Mouse (Mus musculus): ENCODE measurements around the gene Rb1. TPM values are rescaled to one million over a fixed set of nuclear protein-coding genes. Genes with fewer than 3 reads are reported as not detected.

Gene Rb1
- polyA plus RNA-seq, 1 experiment from 2014 or later, result 46.0 TPM

DNA sequence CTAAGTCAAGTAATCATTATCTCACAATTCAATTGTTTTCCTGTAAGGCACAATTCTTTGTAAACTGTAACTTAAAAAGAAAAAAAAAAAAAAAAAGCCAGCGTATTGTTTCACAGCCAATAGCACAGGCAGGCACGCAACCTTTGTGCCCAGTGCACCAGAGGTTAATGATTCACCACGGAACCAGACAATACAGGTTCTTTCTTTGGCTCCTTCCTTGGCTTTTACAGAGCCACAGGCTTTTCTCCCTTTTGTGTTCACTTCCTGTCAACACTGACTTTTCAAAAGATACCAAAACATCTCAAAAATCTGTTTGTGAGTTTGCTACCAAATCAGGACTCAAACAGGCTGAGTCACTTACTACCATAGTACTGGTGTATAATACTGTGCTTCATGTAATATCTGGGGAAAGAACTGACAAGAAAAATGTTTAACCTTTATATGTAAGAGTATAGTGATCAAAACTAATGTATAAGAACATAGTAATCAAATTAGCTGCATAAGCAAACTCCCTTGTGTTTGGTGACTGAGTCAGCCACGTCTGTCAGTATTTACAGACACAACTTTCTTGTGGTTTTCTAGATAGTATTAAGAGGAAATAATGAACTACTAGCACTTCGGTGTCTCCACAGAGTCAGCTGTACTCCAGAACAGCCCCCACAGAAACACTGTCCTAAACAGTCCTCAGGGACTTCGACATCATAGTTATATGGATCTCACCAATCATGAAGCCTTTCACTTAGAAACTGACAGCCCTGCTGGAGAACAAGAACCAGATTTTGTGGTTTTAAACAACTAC lies 72.0 kb downstream of the Rb1 start:
- 21% methylated on average over 6 of the region's 6 CpGs for WGBS

DNA sequence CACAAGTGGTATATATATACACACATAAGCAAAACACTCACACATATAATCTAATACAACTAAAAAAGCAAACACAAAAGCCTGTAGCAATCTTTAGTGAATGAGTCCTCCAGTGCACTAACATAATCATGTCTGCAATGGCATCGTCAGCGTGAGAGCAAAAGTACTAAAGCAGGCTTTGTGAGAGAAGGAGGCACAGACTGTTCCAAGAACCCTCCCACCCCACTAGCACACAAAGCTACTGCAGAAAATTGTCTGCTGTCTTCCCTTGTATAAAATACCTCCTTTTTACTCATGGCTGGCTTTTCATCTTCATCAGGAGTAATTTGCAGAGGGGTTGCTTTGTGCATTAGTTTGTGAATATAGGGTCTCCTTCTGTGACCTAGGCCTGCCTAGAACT lies 73.3 kb downstream of the Rb1 start:
- H3K4me1 ChIP-seq, result peaks cover 4% of the 10 kb centered on the region
- WGBS, result 31% methylated on average over 2 of the region's 2 CpGs
- no peaks in the 10 kb centered on the region for H3K27me3 ChIP-seq (replicated peaks)
- H3K9me3 ChIP-seq, result no peaks in the 10 kb centered on the region
- no peak overlapping the region for H3K9ac ChIP-seq
- no peak overlapping the region for H3K4me3 ChIP-seq
- H3K36me3 ChIP-seq, result no peaks in the 10 kb centered on the region
- no peak for ATAC-seq (ENCODE audit: low FRiP score, low read depth)
- no peak overlapping the region for H3K4me2 ChIP-seq (replicated peaks)
- H3K27ac ChIP-seq, result no peak overlapping the region

More for the DNA sequence above, 72.0 kb downstream of the Rb1 start:
- ATAC-seq (ENCODE audit: low FRiP score, low read depth), result no peak
- Histone ChIP-seq H3K27me3 (replicated peaks) (no peaks in the 10 kb centered on the region), H3K4me1 (peaks cover 4% of the 10 kb centered on the region), H3K36me3 (no peaks in the 10 kb centered on the region), H3K4me3 (no peak overlapping the region), H3K4me2 (replicated peaks) (no peak overlapping the region), H3K27ac (no peak overlapping the region), H3K9ac (no peak overlapping the region), H3K9me3 (no peaks in the 10 kb centered on the region)

GRCm38 (mm10) chr14:73250056-73250455 lies 75.6 kb downstream of the Rb1 start:
- H3K9ac ChIP-seq, result no peak overlapping the region
- WGBS, result 94% methylated on average over 2 of the region's 2 CpGs
- H3K9me3 ChIP-seq, result no peaks in the 10 kb centered on the region
- no peak for ATAC-seq (ENCODE audit: low FRiP score, low read depth)
- no peak overlapping the region for H3K4me3 ChIP-seq
- H3K27ac ChIP-seq, result no peak overlapping the region
- H3K36me3 ChIP-seq, result no peaks in the 10 kb centered on the region
- no peaks in the 10 kb centered on the region for H3K27me3 ChIP-seq (replicated peaks)
- H3K4me1 ChIP-seq, result peaks cover 4% of the 10 kb centered on the region
- no peak overlapping the region for H3K4me2 ChIP-seq (replicated peaks)

- Histone ChIP-seq H3K27me3 (replicated peaks) (no peaks in the 10 kb centered on the region), H3K4me2 (replicated peaks) (no peak overlapping the region), H3K27ac (no peak overlapping the region), H3K4me1 (no peaks in the 10 kb centered on the region), H3K36me3 (peaks cover 4% of the 10 kb centered on the region), H3K4me3 (no peak overlapping the region), H3K9me3 (no peaks in the 10 kb centered on the region), H3K9ac (no peak overlapping the region)
- no peak for ATAC-seq (ENCODE audit: low FRiP score, low read depth)
- 95% methylated on average over 2 of the region's 2 CpGs for WGBS
These were observed 81.5 kb downstream of the Rb1 start for GRCm38 (mm10) chr14:73244061-73244597.

- Histone ChIP-seq H3K9me3 (no peaks in the 10 kb centered on the region), H3K4me3 (no peak overlapping the region), H3K27me3 (replicated peaks) (no peaks in the 10 kb centered on the region), H3K4me1 (peaks cover 10% of the 10 kb centered on the region; the same call in 1 of the 2 replicates), H3K4me2 (replicated peaks) (no peak overlapping the region; the same call in 1 of the 2 replicates), H3K27ac (no peak overlapping the region), H3K36me3 (peaks cover 4% of the 10 kb centered on the region), H3K9ac (no peak overlapping the region)
- ATAC-seq (ENCODE audit: low FRiP score, low read depth), result no peak
- WGBS, result 50% methylated on average over 3 of the region's 3 CpGs
These were observed 85.8 kb downstream of the Rb1 start for GRCm38 (mm10) chr14:73239857-73240256.

DNA sequence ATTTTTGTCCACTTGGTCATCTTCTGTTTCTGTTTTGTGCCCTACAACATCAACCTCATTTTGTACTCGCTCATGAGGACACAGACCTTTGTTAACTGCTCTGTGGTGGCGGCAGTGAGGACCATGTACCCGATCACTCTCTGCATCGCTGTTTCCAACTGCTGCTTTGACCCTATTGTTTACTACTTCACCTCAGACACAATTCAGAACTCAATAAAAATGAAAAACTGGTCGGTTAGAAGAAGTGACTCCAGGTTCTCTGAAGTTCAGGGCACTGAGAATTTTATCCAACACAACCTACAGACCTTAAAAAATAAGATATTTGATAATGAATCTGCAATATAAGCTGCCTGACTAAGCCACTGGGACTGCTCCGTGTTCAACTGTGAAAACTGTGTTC lies 86.3 kb downstream of the Rb1 start:
- peak overlapping the region; percentile 50 for H3K4me3 ChIP-seq
- H3K9me3 ChIP-seq, result no peaks in the 10 kb centered on the region
- no peaks in the 10 kb centered on the region for H3K27me3 ChIP-seq (replicated peaks)
- WGBS, result 0% methylated on average over 6 of the region's 6 CpGs
- H3K27ac ChIP-seq, result no peak overlapping the region; the same call in 1 of the 2 replicates
- peaks cover 15% of the 10 kb centered on the region for H3K4me1 ChIP-seq
- peaks cover 4% of the 10 kb centered on the region for H3K36me3 ChIP-seq
- no peak for ATAC-seq (ENCODE audit: low FRiP score, low read depth)
- H3K9ac ChIP-seq, result peak overlapping the region; percentile 64
- H3K4me2 ChIP-seq (replicated peaks), result peak overlapping the region; percentile 60

DNA sequence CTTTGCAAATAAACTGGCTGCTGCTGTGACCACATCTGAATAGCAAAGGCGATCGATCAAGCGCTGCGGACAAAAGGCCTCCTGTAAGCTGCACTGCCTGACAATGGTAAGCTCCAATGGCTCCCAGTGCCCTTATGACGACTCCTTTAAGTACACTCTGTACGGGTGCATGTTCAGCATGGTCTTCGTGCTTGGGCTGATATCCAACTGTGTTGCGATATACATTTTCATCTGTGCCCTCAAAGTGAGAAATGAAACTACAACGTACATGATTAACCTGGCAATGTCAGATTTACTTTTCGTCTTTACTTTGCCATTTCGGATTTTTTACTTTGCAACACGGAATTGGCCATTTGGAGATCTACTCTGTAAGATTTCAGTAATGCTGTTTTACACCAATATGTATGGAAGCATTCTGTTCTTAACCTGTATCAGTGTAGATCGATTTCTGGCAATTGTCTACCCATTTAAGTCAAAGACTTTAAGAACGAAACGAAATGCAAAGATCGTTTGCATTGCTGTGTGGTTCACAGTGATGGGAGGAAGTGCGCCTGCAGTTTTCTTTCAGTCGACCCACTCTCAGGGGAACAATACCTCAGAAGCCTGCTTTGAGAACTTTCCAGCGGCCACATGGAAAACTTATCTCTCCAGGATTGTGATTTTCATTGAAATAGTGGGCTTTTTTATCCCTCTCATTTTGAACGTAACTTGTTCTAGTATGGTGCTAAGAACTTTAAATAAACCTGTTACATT lies 86.9 kb downstream of the Rb1 start:
- Histone ChIP-seq H3K4me2 (replicated peaks) (peak overlapping the region; percentile 60), H3K27me3 (replicated peaks) (no peaks in the 10 kb centered on the region), H3K9me3 (no peaks in the 10 kb centered on the region), H3K27ac (peak overlapping the region; percentile 81), H3K36me3 (peaks cover 4% of the 10 kb centered on the region), H3K4me1 (peaks cover 17% of the 10 kb centered on the region), H3K9ac (peak overlapping the region; percentile 64), H3K4me3 (peak overlapping the region; percentile 50)
- peak; percentile 94 for ATAC-seq (ENCODE audit: low FRiP score, low read depth)
- under 1% methylated on average over 20 of the region's 20 CpGs for WGBS

- Histone ChIP-seq H3K9me3 (no peaks in the 10 kb centered on the region), H3K27ac (peak within 1 kb of the TSS; percentile 81), H3K36me3 (peaks cover 4% of the 10 kb centered on the region), H3K27me3 (replicated peaks) (no peaks in the 10 kb centered on the region), H3K4me2 (replicated peaks) (peak within 1 kb of the TSS; percentile 60), H3K4me3 (peak within 1 kb of the TSS; percentile 50), H3K4me1 (peaks cover 17% of the 10 kb centered on the region), H3K9ac (peak within 1 kb of the TSS; percentile 64)
- peak; percentile 84 for ATAC-seq (ENCODE audit: low FRiP score, low read depth)
- under 1% methylated on average over 19 of the region's 19 CpGs for WGBS
These were observed 87.7 kb downstream of the Rb1 start, which contains the start of gene Lpar6 for GRCm38 (mm10) chr14:73237848-73238321. Lpar6 (plus strand) TSS chr14:73237895.

DNA sequence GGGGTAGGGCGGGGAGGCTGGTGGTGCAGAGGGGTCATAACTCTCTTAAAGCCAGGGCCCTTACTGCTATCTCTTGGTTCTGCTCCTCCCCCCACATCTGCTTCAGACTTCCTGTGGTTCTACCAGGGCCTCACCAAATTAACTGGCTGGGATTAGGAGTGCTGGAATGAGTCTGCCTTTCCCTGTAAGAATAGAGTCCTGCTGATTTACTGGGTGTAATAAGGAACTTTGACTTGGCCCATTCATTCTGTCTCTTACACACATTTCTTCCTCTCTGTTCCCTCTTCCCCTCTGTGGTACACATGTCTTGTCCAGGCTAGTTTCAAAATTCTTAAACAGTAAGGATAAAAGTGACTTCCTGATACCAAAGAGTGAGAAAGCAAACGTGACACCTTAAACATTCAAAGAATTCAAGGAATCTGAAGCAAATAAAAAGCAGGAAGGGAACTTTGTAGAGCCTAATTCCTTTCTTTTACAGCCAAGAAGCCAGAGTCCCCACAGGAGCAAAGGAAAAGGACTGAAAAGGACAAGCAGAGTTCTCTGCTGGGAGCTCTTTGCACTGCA lies 91.1 kb downstream of the Rb1 start:
- H3K27ac ChIP-seq, result peak overlapping the region; percentile 64; the same call in 1 of the 2 replicates
- H3K36me3 ChIP-seq, result no peaks in the 10 kb centered on the region
- no peak for ATAC-seq (ENCODE audit: low FRiP score, low read depth)

DNA sequence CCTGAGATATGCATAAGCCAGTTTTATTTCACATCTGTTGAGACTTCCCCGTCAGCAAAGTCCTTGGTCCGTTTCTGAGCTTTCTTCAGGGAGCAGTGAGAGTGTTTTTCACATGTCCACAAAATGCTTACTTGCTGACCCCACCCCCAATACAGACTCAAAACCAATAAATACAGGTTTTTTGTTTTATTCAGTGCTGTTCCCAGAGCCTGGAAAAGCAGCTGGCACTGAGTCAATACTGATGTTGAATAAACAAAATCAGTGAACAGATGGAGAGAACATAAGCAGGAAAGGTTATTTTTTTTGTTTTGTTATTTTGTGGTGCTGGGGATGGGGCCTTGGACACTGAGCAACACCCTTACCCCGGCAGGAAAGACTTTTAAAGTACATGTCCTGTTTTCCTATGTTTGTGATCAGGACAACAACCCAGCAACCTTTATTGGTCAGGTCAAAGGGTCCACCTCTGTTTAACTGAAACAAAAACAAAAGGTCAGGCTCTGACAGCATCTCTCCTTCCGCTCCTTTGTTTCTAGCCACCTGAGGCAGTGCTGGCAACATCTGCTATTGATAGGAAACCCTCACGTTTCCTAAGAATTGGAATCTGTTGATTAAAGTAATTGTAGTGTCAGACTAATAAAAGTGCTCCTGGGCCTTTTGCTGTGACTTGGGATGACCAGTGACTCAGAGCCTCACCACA lies 94.2 kb downstream of the Rb1 start:
- no peak for ATAC-seq (ENCODE audit: low FRiP score, low read depth)
- Histone ChIP-seq H3K9ac (no peak overlapping the region), H3K4me3 (no peak overlapping the region), H3K27me3 (replicated peaks) (no peaks in the 10 kb centered on the region), H3K36me3 (no peaks in the 10 kb centered on the region), H3K9me3 (no peaks in the 10 kb centered on the region), H3K27ac (no peak overlapping the region), H3K4me1 (peaks cover 17% of the 10 kb centered on the region), H3K4me2 (replicated peaks) (no peak overlapping the region)
- 26% methylated on average over 5 of the region's 5 CpGs for WGBS

More for the DNA sequence above, 91.1 kb downstream of the Rb1 start:
- no peak overlapping the region for H3K4me2 ChIP-seq (replicated peaks)
- WGBS, result 0% methylated on average over 2 of the region's 2 CpGs
- H3K4me3 ChIP-seq, result no peak overlapping the region
- no peaks in the 10 kb centered on the region for H3K27me3 ChIP-seq (replicated peaks)
- no peaks in the 10 kb centered on the region for H3K9me3 ChIP-seq
- H3K4me1 ChIP-seq, result peaks cover 23% of the 10 kb centered on the region
- no peak overlapping the region for H3K9ac ChIP-seq

DNA sequence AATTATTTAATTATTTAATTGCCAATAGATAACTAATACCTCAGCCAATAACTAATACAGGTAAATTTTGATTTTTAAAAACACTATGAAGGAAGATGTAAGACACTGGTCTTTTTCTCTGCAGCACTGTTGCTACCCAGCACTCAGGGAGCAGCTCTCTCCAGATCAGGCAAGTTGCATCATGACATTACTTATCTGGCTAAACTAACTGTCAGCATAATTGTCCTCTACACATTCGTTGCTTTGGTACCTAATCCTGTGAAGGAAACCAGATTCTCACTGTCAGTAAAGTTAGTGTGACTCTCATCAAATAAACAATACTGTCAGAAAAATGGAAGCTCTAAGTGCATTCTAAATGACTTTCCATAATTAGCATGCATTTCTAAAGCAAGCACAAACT lies 98.8 kb downstream of the Rb1 start:
- no peak for ATAC-seq (ENCODE audit: low FRiP score, low read depth)
- Histone ChIP-seq H3K4me2 (replicated peaks) (no peak overlapping the region), H3K27me3 (replicated peaks) (no peaks in the 10 kb centered on the region), H3K4me3 (no peak overlapping the region), H3K36me3 (no peaks in the 10 kb centered on the region), H3K27ac (no peak overlapping the region), H3K9ac (no peak overlapping the region), H3K9me3 (no peaks in the 10 kb centered on the region), H3K4me1 (peaks cover 6% of the 10 kb centered on the region; the same call in 1 of the 2 replicates)
- WGBS, result 47% methylated on average over 1 of the region's 1 CpGs
